Mouse (Mus musculus) embryonic facial prominence, embryonic 15.5 days (tissue): ENCODE measurements at regions not wholly inside any gene's neighbourhood (a gene's known extent, or its start where the extent isn't known, plus 50 kb on each side); places are given as distances from the start of the nearest gene placed in this dataset.

ENCODE experiments used
- ATAC-seq: fragments of 200-750 bp; cut with Nextera tagmentation; 2 replicates; pipeline ENCODE4 v1.8.0; 2017; ENCODE audit warnings: low read depth, moderate TSS enrichment; ENCODE audit not compliant: insufficient number of reproducible peaks, low FRiP score, low TSS enrichment
- H3K27ac ChIP-seq: fragments of 300-500 bp; sonication (generic); replicated peaks from 2 replicates; pipeline ENCODE4 v1.5.1; 2015; ENCODE audit warnings: mild to moderate bottlenecking, inconsistent platforms
- H3K27me3 ChIP-seq: fragments of 300-500 bp; sonication (generic); 2 replicates; pipeline ENCODE4 v1.6.1; 2015; ENCODE audit warnings: inconsistent platforms
- H3K36me3 ChIP-seq: fragments of 300-500 bp; sonication (generic); 2 replicates; pipeline ENCODE4 v1.6.1; 2015; ENCODE audit warnings: mild to moderate bottlenecking, inconsistent platforms
- H3K4me1 ChIP-seq: fragments of 300-500 bp; sonication (generic); 2 replicates; pipeline ENCODE4 v1.6.1; 2015; ENCODE audit warnings: inconsistent platforms
- H3K4me2 ChIP-seq: fragments of 300-500 bp; sonication (generic); replicated peaks from 2 replicates; pipeline ENCODE4 v1.6.1; 2015; ENCODE audit warnings: mild to moderate bottlenecking, inconsistent platforms
- H3K4me3 ChIP-seq: fragments of 300-500 bp; sonication (generic); replicated peaks from 2 replicates; pipeline ENCODE4 v1.5.1; 2015; ENCODE audit warnings: mild to moderate bottlenecking, inconsistent platforms
- H3K9ac ChIP-seq: fragments of 300-500 bp; sonication (generic); 2 replicates; pipeline ENCODE4 v1.6.1; 2015; ENCODE audit warnings: inconsistent platforms
- H3K9me3 ChIP-seq: fragments of 300-500 bp; sonication (generic); replicated peaks from 2 replicates; pipeline ENCODE4 v1.6.1; 2016; ENCODE audit warnings: inconsistent platforms
- WGBS: fragments of 180-500 bp; shearing (Covaris S2); methylation state at CpG from one replicate; pipeline ENCODE4 v1.1.7; 2015; 5-methylcytosine and 5-hydroxymethylcytosine counted together

DNA sequence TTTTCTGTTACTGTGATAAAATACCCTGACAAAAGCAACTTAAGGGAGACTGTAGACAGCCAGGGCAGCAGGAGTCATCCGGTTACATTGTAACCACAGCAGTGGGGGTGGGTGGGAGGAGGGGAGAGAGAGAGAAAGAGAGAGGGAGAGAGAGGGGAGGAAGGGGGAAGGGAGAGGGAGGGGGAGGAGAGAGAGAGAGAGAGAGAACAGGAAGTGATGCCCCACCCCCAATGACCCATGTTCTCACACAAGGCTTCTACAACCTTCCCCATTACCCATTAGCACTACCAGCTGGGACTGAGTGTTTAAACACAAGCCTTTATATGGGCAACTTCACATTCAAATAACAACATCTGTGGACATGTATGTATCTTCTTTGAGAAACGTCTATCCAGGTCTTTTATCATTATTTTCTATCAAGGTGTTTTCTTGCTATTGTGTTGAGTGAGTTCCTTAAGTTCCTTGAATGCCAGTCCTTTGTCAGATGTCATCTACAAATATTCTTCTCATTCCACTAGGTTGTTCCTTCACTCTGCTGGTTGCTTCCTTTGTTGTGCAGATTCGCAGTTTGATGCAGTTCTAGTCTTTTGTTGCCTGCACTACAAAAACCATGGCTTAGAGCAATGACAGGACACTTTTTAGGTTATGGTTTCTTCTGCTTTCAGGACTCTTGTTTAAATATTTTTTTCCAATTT, 274.7 kb upstream of the Ddx18 start:
- 60% methylated on average over 3 of the region's 3 CpGs for WGBS
- H3K36me3 ChIP-seq = no peaks in the 10 kb centered on the region

DNA sequence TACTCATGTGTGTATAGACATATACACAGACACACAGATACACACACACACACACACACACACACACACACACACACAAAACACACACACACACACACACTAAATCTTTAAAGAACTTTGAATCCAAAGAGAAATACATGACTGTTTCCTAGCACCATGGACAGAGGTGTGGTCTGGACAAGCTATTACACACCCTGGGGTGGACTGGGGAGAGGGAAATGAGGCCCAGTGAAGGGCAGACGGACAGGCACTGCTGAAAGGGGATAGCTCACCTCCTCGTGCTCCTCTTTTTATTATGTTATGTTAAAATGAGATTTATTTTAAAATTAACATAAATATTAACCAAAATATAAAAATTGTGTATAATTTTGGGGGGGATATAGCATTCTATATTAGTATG, 265.8 kb upstream of the Ddx18 start:
- no peaks in the 10 kb centered on the region for H3K9me3 ChIP-seq
- no peak overlapping the region for H3K4me2 ChIP-seq
- ATAC-seq = no peak
- WGBS = 24% methylated on average over 2 of the region's 2 CpGs
- no peaks in the 10 kb centered on the region for H3K27me3 ChIP-seq
- H3K4me3 ChIP-seq = no peak overlapping the region
- H3K9ac ChIP-seq = no peak overlapping the region
- no peak overlapping the region for H3K27ac ChIP-seq
- H3K4me1 ChIP-seq = no peaks in the 10 kb centered on the region
- H3K36me3 ChIP-seq = no peaks in the 10 kb centered on the region

More for the DNA sequence above, 274.7 kb upstream of the Ddx18 start:
- H3K4me2 ChIP-seq = no peak overlapping the region
- H3K9ac ChIP-seq = no peak overlapping the region
- no peak overlapping the region for H3K4me3 ChIP-seq
- H3K4me1 ChIP-seq = no peaks in the 10 kb centered on the region
- H3K27me3 ChIP-seq = no peaks in the 10 kb centered on the region
- no peak for ATAC-seq
- H3K9me3 ChIP-seq = no peaks in the 10 kb centered on the region
- H3K27ac ChIP-seq = no peak overlapping the region

DNA sequence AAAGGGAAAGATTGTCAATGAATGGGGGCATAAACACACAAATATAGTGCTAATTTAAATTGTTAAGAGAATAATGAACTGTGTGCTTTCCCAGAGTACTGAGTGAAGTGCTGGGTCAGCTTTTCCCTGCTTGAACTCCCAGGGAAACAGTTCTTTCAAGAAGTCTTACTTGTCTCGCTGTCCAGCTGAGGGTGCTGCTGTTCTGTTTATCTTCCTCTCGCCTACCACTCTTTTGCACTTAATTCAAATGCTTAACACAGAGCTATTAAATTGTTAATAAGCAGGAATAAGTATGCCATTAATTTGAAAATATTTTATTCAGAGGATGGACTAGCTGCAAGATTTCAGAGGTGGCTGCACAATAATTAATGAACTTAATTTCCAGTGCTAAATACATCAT, 262.5 kb upstream of the Ddx18 start:
- Histone ChIP-seq H3K4me2 (no peak overlapping the region), H3K9ac (no peak overlapping the region), H3K27me3 (no peaks in the 10 kb centered on the region), H3K4me1 (no peaks in the 10 kb centered on the region), H3K27ac (no peak overlapping the region), H3K4me3 (no peak overlapping the region), H3K36me3 (no peaks in the 10 kb centered on the region), H3K9me3 (no peaks in the 10 kb centered on the region)
- 58% methylated on average over 2 of the region's 2 CpGs for WGBS
- no peak for ATAC-seq

DNA sequence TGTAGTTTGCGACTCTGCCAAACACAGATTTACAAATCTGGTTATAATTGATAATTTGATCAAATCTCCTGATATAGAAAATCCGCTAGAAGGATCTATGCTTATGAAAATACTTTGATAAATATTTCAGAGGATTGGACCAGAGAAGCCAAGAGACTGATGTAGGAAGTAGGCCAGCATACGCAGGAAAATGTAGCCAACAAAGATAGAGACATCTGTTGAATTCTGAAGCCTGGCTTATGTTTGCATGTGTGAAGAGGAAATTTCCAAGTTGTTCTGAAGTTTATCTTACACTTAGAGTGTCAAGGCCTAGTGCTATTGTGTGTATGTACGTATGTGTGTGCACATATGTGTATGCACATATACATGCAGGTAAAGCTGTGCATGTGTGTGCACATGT, 255.2 kb upstream of the Ddx18 start:
- no peak for ATAC-seq
- Histone ChIP-seq H3K27ac (no peak overlapping the region), H3K9me3 (no peaks in the 10 kb centered on the region)

DNA sequence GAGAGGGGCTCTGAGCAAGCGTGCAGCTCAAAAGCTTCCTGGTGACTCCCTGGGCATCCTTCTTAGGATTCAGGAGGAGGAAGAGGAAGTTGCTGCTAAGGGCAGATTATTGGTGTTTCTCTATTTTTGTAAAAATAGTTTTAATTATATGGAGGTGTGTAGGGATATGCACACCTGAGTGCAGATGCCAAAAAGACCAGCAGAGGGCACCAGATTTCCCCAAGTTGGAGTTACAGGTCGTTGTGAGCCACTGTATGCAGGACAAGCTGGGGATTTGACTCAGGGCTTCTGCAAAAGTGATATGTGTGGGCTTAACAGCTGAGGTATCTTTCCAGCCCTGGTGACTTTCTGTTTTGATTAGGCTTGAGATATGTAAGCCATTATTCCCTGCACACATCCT, 235.5 kb upstream of the Ddx18 start:
- Histone ChIP-seq H3K27me3 (no peaks in the 10 kb centered on the region), H3K4me2 (no peak overlapping the region), H3K9me3 (0 out of 2 replicates have a peak, but pooled peaks cover 4% of the 10 kb centered on the region), H3K9ac (no peak overlapping the region), H3K4me3 (no peak overlapping the region), H3K4me1 (no peaks in the 10 kb centered on the region), H3K36me3 (no peaks in the 10 kb centered on the region), H3K27ac (no peak overlapping the region)
- ATAC-seq = no peak
- WGBS = 67% methylated on average over 2 of the region's 2 CpGs

More for the DNA sequence above, 255.2 kb upstream of the Ddx18 start:
- WGBS = 84% methylated on average over 4 of the region's 4 CpGs
- Histone ChIP-seq H3K4me2 (no peak overlapping the region), H3K4me3 (no peak overlapping the region), H3K27me3 (no peaks in the 10 kb centered on the region), H3K9ac (no peak overlapping the region), H3K36me3 (no peaks in the 10 kb centered on the region), H3K4me1 (no peaks in the 10 kb centered on the region)

DNA sequence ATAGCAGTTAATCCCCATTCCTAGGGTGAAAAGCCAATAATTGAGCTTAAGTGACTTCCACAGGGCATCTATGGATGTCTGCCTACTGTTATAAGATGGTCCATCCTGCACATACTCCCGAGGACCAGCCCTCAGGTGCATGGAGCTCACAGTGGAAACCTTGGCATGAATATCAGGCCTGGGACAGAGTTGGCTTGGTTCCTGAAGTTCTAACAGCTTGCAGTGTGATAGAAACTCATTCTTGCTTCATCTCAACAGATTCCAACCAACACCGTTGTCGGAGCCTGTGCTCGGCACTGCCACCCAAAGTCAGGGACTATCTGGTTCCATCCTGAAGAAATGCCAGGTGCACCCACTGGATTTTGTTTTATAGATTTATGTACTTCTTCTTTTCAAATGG, 234.7 kb upstream of the Ddx18 start:
- Histone ChIP-seq H3K9me3 (0 out of 2 replicates have a peak, but pooled peaks cover 4% of the 10 kb centered on the region), H3K4me2 (no peak overlapping the region), H3K36me3 (no peaks in the 10 kb centered on the region), H3K27ac (no peak overlapping the region), H3K4me1 (no peaks in the 10 kb centered on the region), H3K9ac (no peak overlapping the region), H3K4me3 (no peak overlapping the region), H3K27me3 (no peaks in the 10 kb centered on the region)
- WGBS = 83% methylated on average over 4 of the region's 4 CpGs
- no peak for ATAC-seq

DNA sequence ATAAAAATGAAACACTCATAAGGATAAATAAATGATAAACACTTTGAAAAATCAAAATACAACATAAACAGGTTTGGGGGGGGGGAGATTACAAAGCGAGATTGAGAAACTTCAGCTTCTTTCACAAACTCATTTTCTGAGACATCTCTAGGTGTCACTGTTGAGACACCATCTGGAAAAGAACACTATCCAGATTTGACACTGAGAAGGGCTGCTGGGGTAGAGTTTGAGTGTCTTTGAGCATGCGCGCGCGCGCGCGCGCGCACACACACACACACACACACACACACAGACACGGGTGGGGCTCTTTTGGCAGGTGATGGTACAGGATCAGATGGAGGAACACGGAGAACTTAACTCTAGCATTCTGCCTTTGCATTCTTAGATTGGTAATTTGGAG, 230.7 kb upstream of the Ddx18 start:
- H3K9ac ChIP-seq = no peak overlapping the region
- no peaks in the 10 kb centered on the region for H3K36me3 ChIP-seq
- H3K4me1 ChIP-seq = no peaks in the 10 kb centered on the region
- H3K27ac ChIP-seq = no peak overlapping the region
- 0 out of 2 replicates have a peak, but pooled peaks cover 4% of the 10 kb centered on the region for H3K9me3 ChIP-seq
- ATAC-seq = no peak
- H3K27me3 ChIP-seq = no peaks in the 10 kb centered on the region
- H3K4me2 ChIP-seq = no peak overlapping the region
- H3K4me3 ChIP-seq = no peak overlapping the region
- 80% methylated on average over 12 of the region's 12 CpGs for WGBS

DNA sequence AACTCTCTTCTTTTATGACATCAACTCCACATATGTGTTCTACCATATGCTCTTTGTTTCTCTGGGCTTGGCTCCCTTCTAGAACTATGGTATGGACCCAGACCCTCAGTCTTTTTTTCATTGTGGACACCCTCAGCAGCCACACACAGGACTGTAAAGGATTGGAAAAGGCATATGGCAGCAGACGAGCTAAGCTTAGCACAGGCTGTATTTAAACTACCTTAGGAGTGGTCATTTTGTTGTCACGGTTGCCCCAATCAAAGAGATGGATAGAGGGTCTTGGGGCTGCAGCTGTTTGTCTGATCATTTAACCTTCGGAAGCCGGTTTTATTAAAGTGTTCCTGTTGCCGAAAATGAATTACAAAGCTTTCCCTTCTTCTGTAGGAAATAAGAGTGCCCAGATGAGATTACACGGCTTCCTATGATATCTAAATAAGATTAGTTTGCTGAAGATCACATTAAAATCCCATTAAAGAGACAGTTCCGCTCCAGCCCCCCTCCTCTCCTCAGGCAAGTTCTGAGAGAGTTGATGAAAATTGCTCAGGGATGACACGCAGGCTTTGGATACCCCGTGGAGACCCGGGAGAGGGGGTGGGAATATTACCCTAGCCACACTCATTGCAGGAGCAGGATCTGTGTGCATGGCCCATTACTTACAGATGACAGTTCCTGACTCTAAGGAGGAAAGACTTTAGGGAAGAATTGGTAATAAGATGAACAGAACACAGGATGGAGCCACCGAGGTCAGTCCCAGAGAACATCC, 227.4 kb upstream of the Ddx18 start:
- no peaks in the 10 kb centered on the region for H3K9me3 ChIP-seq
- H3K4me2 ChIP-seq = no peak overlapping the region
- 51% methylated on average over 11 of the region's 11 CpGs for WGBS
- no peaks in the 10 kb centered on the region for H3K36me3 ChIP-seq
- no peak overlapping the region for H3K27ac ChIP-seq
- no peak for ATAC-seq
- H3K9ac ChIP-seq = no peak overlapping the region
- H3K27me3 ChIP-seq = no peaks in the 10 kb centered on the region
- no peak overlapping the region for H3K4me3 ChIP-seq
- no peaks in the 10 kb centered on the region for H3K4me1 ChIP-seq

DNA sequence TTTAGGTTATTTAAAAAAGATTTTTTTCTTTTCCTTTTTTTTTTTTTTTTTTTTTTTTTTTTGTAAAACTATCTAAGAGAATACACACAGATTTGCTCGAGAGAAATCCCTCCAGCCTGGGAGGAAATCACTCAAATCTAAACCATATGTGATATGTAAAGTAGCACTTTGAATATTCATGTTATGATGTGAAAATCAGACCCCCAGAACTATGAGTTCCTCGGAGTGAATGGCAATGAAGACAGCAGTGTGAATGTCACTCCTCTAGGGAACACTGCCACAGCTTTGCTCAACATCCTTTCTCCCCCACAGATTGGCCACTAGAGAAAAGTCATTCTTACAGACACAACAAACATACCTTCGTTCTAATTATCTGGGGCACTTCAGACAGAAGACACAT, 217.8 kb upstream of the Ddx18 start:
- H3K4me3 ChIP-seq = no peak overlapping the region
- no peak overlapping the region for H3K27ac ChIP-seq
- 16% methylated on average over 3 of the region's 3 CpGs for WGBS
- no peak for ATAC-seq
- no peaks in the 10 kb centered on the region for H3K9me3 ChIP-seq
- no peak overlapping the region for H3K4me2 ChIP-seq
- no peak overlapping the region for H3K9ac ChIP-seq
- H3K4me1 ChIP-seq = no peaks in the 10 kb centered on the region
- H3K27me3 ChIP-seq = no peaks in the 10 kb centered on the region
- H3K36me3 ChIP-seq = no peaks in the 10 kb centered on the region

DNA sequence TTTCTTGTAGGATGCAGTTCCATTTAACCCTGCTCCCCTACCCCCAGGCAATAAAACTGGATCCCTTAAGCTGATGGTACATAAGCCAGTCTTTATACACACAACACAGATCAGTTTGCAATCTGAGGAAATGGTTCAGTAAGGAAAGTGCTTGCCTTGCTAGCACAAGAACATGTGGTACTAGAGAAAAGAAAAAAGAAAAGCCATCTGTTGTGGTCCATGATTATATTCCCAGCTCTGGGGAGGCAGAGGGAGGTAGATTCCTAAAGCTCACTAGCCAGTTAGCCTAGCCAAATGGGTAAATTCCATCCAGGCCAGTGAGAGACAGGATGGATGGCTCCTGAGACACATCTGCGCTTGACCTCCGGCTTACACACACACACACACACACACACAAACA, 206.2 kb upstream of the Ddx18 start:
- no peak for ATAC-seq
- no peaks in the 10 kb centered on the region for H3K9me3 ChIP-seq

DNA sequence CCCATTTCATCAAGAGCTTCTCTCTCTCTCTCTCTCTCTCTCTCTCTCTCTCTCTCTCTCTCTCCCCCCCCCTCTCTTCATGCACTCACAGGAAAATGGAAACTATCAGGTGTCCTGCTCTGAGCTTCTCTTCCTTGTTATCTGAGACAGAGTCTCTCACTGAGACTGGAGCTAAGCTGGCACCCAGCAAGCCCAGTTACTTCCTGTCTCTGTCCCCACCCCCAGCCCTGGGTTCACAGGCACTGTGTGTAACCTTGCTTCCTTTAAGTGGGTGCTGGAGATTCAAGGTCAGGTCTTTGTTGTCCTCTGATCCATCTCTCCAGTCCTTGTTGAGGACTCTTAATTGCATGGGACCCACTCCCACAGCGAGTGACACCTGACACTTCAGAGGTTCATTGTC, 203.7 kb upstream of the Ddx18 start:
- H3K4me2 ChIP-seq = no peak overlapping the region
- no peak overlapping the region for H3K4me3 ChIP-seq
- H3K27me3 ChIP-seq = no peaks in the 10 kb centered on the region
- no peaks in the 10 kb centered on the region for H3K36me3 ChIP-seq
- no peaks in the 10 kb centered on the region for H3K4me1 ChIP-seq
- no peak overlapping the region for H3K9ac ChIP-seq
- no peaks in the 10 kb centered on the region for H3K9me3 ChIP-seq
- ATAC-seq = no peak
- H3K27ac ChIP-seq = no peak overlapping the region
- WGBS = 35% methylated on average over 1 of the region's 1 CpGs

More for the DNA sequence above, 206.2 kb upstream of the Ddx18 start:
- H3K27ac ChIP-seq = no peak overlapping the region
- H3K27me3 ChIP-seq = no peaks in the 10 kb centered on the region
- H3K4me2 ChIP-seq = no peak overlapping the region
- no peaks in the 10 kb centered on the region for H3K4me1 ChIP-seq
- no peak overlapping the region for H3K9ac ChIP-seq
- WGBS = 87% methylated on average over 2 of the region's 2 CpGs
- no peak overlapping the region for H3K4me3 ChIP-seq
- H3K36me3 ChIP-seq = no peaks in the 10 kb centered on the region

DNA sequence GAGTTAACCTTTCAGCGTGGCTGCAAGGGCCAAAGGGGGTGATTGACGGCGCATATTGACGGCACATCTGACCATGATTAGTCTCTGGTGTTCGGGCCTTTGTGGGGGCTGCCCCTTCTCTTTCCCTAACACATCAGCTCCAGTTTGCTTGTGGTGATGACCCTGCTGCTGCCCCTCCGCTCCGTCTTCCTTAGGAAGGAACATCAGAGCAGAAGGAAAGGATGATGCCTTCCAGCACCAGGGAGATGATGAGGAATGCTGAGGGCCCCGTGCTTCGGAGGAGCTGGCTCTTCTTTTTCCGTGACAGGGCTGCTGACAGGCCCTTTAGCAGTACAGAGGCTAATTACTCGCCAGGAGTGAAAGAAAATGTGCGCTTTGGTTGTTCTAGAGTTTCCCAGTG, 203.1 kb upstream of the Ddx18 start:
- H3K4me1 ChIP-seq = no peaks in the 10 kb centered on the region
- H3K36me3 ChIP-seq = no peaks in the 10 kb centered on the region
- no peak for ATAC-seq
- 19% methylated on average over 12 of the region's 12 CpGs for WGBS
- H3K4me3 ChIP-seq = no peak overlapping the region
- no peak overlapping the region for H3K27ac ChIP-seq
- no peak overlapping the region for H3K4me2 ChIP-seq
- H3K27me3 ChIP-seq = no peaks in the 10 kb centered on the region
- no peaks in the 10 kb centered on the region for H3K9me3 ChIP-seq
- no peak overlapping the region for H3K9ac ChIP-seq
